Mouse (Mus musculus): ENCODE measurements around the gene Olfr549. TPM values are rescaled to one million over a fixed set of nuclear protein-coding genes. Genes with fewer than 3 reads are reported as not detected.

Gene Olfr549
- not detected for total RNA-seq (2023)

DNA sequence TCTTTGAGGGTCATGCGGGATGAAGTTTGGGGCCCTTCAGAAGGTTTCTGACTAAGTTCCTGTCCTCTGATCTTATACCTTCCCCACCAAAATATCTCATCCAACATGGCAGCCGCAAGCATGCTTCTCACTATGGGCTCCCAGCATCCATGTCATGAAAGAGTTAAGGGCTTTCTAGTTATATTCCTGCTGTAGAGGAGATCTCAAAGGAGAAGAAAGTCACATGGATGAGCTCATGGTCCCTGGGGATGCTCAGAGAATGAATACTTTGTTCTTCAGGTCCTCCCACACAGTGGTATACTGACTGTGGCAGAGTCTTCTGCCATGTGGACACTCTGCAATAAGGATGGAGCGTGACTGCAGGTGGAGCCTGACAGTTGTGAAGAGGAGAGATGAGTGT is at the start of gene Olfr549:
Gene Olfr549, plus strand, starts transcription at position 301 of the 400 bp plus-strand sequence.

DNA sequence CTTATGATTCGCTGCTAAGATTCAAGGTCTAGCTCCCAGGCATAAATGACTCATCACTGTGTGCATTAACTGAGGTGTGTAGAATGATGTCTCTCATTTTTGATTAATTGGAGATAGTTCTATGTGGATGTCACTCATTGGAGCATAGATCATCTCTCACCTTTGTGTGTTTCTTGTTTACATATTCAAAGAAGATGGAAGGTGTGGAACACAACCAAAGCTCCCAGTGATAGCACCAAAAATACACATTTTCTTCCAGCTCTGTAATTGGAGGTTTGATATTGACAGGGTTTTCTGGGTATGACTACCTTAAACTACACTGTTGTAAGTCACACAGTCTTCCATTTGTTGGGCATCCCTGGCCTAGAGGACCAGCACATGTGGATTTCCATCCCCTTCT is 15.2 kb upstream of the Olfr549 start, which contains the start of gene Olfr547:
Gene Olfr547, plus strand, starts transcription at position 301 of the 400 bp plus-strand sequence.

DNA sequence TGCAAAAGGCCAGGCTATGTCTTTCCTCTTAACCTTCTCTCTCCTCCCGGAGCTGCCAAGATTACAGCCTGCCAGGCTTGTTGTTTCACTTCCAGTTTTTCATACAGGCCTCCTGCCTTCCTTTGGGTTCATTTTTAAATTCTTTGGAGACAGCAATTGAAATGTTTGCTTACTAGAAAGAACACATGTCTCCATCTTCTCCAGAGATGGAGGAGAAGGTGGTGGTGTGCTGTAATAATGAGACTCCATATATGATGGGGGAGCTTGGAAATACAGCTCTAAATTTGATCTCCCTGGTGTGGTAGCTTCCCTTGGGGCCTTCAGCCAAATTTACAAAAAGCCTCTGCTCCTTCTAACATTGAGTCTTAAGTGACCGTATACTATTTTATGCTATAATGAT is 9.1 kb upstream of the Olfr549 start, which contains the start of gene Olfr548-ps1:
Gene Olfr548-ps1, plus strand, starts transcription at position 301 of the 400 bp plus-strand sequence.

GRCm38 (mm10) chr7:102564999-102565997 is 15.6 kb downstream of the Olfr549 start, which contains the start of gene Trim21:
TSS of gene Trim21 (minus strand) at chr7:102565486.

GRCm38 (mm10) chr7:102571142-102571541 is 21.5 kb downstream of the Olfr549 start, which contains the start of gene Olfr550:
TSS of gene Olfr550 (plus strand) at chr7:102571442.

GRCm38 (mm10) chr7:102591786-102592185 is 42.1 kb downstream of the Olfr549 start, which contains the start of gene Olfr551:
TSS of gene Olfr551 (minus strand) at chr7:102591886.

GRCm38 (mm10) chr7:102597378-102598031 is 47.8 kb downstream of the Olfr549 start, which contains the start of gene Olfr552:
TSS of gene Olfr552 (plus strand) at chr7:102597770.

Other genes starting within 250 kb of the Olfr549 start
- gene Rrm1, start 108.2 kb upstream of the Olfr549 start, total RNA-seq (2023) = 40.0 TPM
- gene Olfr543, start 68.2 kb upstream of the Olfr549 start, total RNA-seq (2023) = not detected
- not detected for gene Olfr544, start 61.6 kb upstream of the Olfr549 start, total RNA-seq (2023)
- not detected for gene Olfr545, start 50.3 kb upstream of the Olfr549 start, total RNA-seq (2023)
- gene Olfr547, start 15.1 kb upstream of the Olfr549 start, total RNA-seq (2023) = not detected
- not detected for gene Olfr548-ps1, start 9.0 kb upstream of the Olfr549 start, total RNA-seq (2023)
- 43.5 TPM for gene Trim21, start 15.6 kb downstream of the Olfr549 start, total RNA-seq (2023)
- not detected for gene Olfr550, start 21.6 kb downstream of the Olfr549 start, total RNA-seq (2023)
- gene Olfr551, start 42.0 kb downstream of the Olfr549 start, total RNA-seq (2023) = not detected
- gene Olfr552, start 47.9 kb downstream of the Olfr549 start, total RNA-seq (2023) = 0.23 TPM
- gene Olfr553, start 68.3 kb downstream of the Olfr549 start, total RNA-seq (2023) = not detected
- not detected for gene Olfr554, start 88.6 kb downstream of the Olfr549 start, total RNA-seq (2023)
- gene Olfr555, start 109.0 kb downstream of the Olfr549 start, total RNA-seq (2023) = not detected
- not detected for gene Olfr556, start 115.0 kb downstream of the Olfr549 start, total RNA-seq (2023)
- 11.8 TPM for gene Trim68, start 137.5 kb downstream of the Olfr549 start, total RNA-seq (2023)
- not detected for gene Olfr557, start 146.0 kb downstream of the Olfr549 start, total RNA-seq (2023)
- not detected for gene Olfr558, start 152.3 kb downstream of the Olfr549 start, total RNA-seq (2023)
- not detected for gene Olfr33, start 169.2 kb downstream of the Olfr549 start, total RNA-seq (2023)
- not detected for gene Olfr559, start 177.6 kb downstream of the Olfr549 start, total RNA-seq (2023)
- gene Olfr560, start 209.5 kb downstream of the Olfr549 start, total RNA-seq (2023) = not detected
- gene Olfr78, start 209.6 kb downstream of the Olfr549 start, total RNA-seq (2023) = not detected
- gene Olfr561, start 221.4 kb downstream of the Olfr549 start, total RNA-seq (2023) = not detected

Measured in CD4-positive naive resting alpha-beta T cell, adult 76 days (primary cell).